Mouse (Mus musculus): ENCODE results near the gene Psmc2. TPM values are rescaled to one million over a fixed set of nuclear protein-coding genes. Genes with fewer than 3 reads are reported as not detected.

Psmc2 gene
- polyA plus RNA-seq, 1 experiment, result 42.3 TPM

DNA sequence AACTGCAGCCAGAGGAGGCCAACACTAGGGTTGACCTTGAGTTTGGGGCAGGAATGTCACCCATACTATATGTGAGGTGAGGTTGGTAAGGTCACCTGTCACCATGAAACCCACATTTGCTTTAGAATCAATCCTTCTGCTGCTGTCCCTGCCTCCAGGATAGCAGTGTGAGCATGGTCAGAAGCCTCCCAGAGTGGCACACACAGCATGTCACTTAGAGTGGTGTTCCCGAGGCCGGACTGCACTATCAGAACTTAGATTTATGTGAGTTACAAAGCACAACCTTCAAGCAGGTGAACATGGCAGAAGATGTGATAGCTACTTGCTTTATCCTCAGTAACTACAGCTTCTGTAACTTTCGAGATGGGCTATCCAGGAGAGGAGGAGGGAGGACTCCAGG, 46.7 kb downstream of the Psmc2 start:
- TF ChIP-seq POLR2A (IDR thresholded peaks at IDR 0.05; ENCODE audit: low read depth, low read length) (no peak), CTCF (conservative IDR thresholded peaks at IDR 0.05; ENCODE audit: insufficient read depth, insufficient read length, low read depth, low read length) (no peak)
- Histone ChIP-seq H3K4me3 (ENCODE audit: insufficient read depth, low read depth, low read length) (no peak overlapping the region), H3K27me3 (replicated peaks; ENCODE audit: control insufficient read depth, insufficient read depth, low read length) (no peaks in the 10 kb centered on the region), H3K27ac (ENCODE audit: insufficient read depth, low read depth, low read length) (no peak overlapping the region), H3K4me1 (ENCODE audit: control insufficient read depth, insufficient read depth, low read length) (no peaks in the 10 kb centered on the region), H3K36me3 (ENCODE audit: control insufficient read depth, insufficient read depth, low read length) (no peaks in the 10 kb centered on the region)
- no peak for DNase-seq
- 68% methylated on average over 3 of the region's 3 CpGs for WGBS

DNA sequence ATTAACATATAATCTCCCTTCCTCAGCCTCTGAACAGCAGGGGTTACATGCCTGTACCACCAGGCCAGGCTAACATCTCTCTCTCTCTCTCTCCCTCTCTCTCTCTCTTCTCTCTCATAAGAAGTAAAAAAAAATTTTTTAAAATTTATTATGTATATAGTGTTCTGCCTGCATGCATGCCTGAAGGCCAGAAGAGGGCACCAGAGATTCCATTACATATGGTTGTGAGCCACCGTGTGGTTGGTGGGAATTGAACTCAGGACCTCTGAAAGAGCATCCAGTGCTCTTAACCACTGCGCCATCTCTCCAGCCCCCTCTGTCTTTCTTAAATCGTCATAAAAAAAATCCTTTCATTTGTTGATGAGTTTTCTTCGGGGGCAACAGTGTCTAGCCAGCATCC, 59.6 kb downstream of the Psmc2 start:
- Histone ChIP-seq H3K27me3 (replicated peaks; ENCODE audit: control insufficient read depth, insufficient read depth, low read length) (no peaks in the 10 kb centered on the region), H3K36me3 (ENCODE audit: control insufficient read depth, insufficient read depth, low read length) (no peaks in the 10 kb centered on the region), H3K27ac (ENCODE audit: insufficient read depth, low read depth, low read length) (no peak overlapping the region), H3K4me3 (ENCODE audit: insufficient read depth, low read depth, low read length) (no peak overlapping the region), H3K4me1 (ENCODE audit: control insufficient read depth, insufficient read depth, low read length) (no peaks in the 10 kb centered on the region)
- DNase-seq, result no peak
- TF ChIP-seq POLR2A (IDR thresholded peaks at IDR 0.05; ENCODE audit: low read depth, low read length) (no peak), CTCF (conservative IDR thresholded peaks at IDR 0.05; ENCODE audit: insufficient read depth, insufficient read length, low read depth, low read length) (peak; percentile 24; the same call in 1 of the 2 replicates)
- WGBS, result 71% methylated on average over 4 of the region's 4 CpGs

- H3K36me3 ChIP-seq (ENCODE audit: control insufficient read depth, insufficient read depth, low read length), result no peaks in the 10 kb centered on the region
- 79% methylated on average over 20 of the region's 20 CpGs for WGBS
- no peak for DNase-seq
- H3K27ac ChIP-seq (ENCODE audit: insufficient read depth, low read depth, low read length), result no peak overlapping the region
- TF ChIP-seq POLR2A (IDR thresholded peaks at IDR 0.05; ENCODE audit: low read depth, low read length) (no peak), CTCF (conservative IDR thresholded peaks at IDR 0.05; ENCODE audit: insufficient read depth, insufficient read length, low read depth, low read length) (no peak)
- no peaks in the 10 kb centered on the region for H3K4me1 ChIP-seq (ENCODE audit: control insufficient read depth, insufficient read depth, low read length)
- H3K4me3 ChIP-seq (ENCODE audit: insufficient read depth, low read depth, low read length), result no peak overlapping the region
- no peaks in the 10 kb centered on the region for H3K27me3 ChIP-seq (replicated peaks; ENCODE audit: control insufficient read depth, insufficient read depth, low read length)
Observed at GRCm38 (mm10) chr5:21846616-21847290, 61.7 kb downstream of the Psmc2 start.

DNA sequence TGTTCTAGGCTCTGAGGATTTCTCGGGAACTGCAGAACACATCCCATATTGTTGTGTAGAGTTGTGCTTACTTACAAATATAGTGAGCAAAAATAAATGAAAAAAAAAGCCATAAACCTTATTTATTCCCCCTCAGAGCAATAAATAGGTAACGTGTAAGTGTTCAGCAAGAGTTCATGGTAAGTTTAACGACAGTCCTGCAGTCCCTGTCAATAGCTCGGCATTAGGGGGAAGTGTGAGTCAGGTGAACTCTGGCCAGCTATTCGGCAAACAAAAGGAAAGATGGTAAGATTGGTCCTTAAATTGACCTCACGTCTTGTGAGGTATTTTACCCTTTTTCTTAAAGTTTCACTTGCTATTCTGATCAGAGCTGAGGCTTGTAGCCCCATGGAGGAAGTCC, 62.4 kb downstream of the Psmc2 start:
- Histone ChIP-seq H3K4me3 (ENCODE audit: insufficient read depth, low read depth, low read length) (no peak overlapping the region), H3K27ac (ENCODE audit: insufficient read depth, low read depth, low read length) (no peak overlapping the region), H3K36me3 (ENCODE audit: control insufficient read depth, insufficient read depth, low read length) (no peaks in the 10 kb centered on the region), H3K27me3 (replicated peaks; ENCODE audit: control insufficient read depth, insufficient read depth, low read length) (no peaks in the 10 kb centered on the region), H3K4me1 (ENCODE audit: control insufficient read depth, insufficient read depth, low read length) (no peaks in the 10 kb centered on the region)
- no peak for DNase-seq
- TF ChIP-seq POLR2A (IDR thresholded peaks at IDR 0.05; ENCODE audit: low read depth, low read length) (no peak), CTCF (conservative IDR thresholded peaks at IDR 0.05; ENCODE audit: insufficient read depth, insufficient read length, low read depth, low read length) (no peak)
- WGBS, result 54% methylated on average over 6 of the region's 6 CpGs

DNA sequence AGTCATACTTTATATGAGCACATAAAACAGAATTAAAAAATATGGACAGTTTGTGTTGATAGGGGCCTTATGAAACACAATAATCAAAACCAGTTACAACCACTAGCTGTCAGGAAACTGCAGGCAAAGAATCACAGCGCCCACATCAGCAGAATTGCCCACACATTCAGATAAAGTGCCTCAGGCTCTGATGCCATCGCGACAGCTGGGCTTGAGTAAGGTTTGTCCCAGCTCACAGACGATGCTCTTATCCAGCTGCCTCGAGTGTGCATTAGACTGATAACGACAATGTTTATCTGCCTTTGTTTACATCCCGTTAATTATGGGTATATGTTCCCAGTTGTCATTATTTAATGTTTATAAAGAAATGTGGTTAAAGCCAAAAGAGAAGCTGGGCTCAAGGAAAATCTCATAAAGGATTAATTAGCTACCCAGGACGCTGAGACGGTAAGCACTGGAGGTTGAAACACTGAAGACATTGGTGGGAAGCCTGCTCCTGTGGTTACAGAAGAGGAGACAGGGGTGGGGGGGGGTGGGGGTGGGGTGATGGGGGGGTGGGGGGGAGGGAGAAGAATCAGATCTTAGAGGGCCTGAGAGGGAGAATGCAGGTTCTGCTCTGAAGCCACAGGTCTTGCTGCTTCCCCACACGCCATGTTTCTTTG, 66.7 kb downstream of the Psmc2 start:
- Histone ChIP-seq H3K27me3 (replicated peaks; ENCODE audit: control insufficient read depth, insufficient read depth, low read length) (no peaks in the 10 kb centered on the region; the same call in 1 of the 2 replicates), H3K36me3 (ENCODE audit: control insufficient read depth, insufficient read depth, low read length) (no peaks in the 10 kb centered on the region), H3K4me3 (ENCODE audit: insufficient read depth, low read depth, low read length) (no peak overlapping the region), H3K27ac (ENCODE audit: insufficient read depth, low read depth, low read length) (no peak overlapping the region), H3K4me1 (ENCODE audit: control insufficient read depth, insufficient read depth, low read length) (no peaks in the 10 kb centered on the region)
- no peak for TF ChIP-seq CTCF (conservative IDR thresholded peaks at IDR 0.05; ENCODE audit: insufficient read depth, insufficient read length, low read depth, low read length)
- TF ChIP-seq POLR2A (IDR thresholded peaks at IDR 0.05; ENCODE audit: low read depth, low read length), result no peak
- WGBS, result 77% methylated on average over 10 of the region's 10 CpGs
- no peak for DNase-seq

Other genes with a start within 250 kb of the Psmc2 start
- 1.1 and 1.2 TPM in 2 replicates for gene Lrrc17, start 241.7 kb upstream of the Psmc2 start, polyA plus RNA-seq (2012; rRNA removed)
- 0.05 and 0.08 TPM in 2 replicates for gene Fbxl13, start 139.6 kb upstream of the Psmc2 start, polyA plus RNA-seq (2012; rRNA removed)
- gene Armc10, start 139.5 kb upstream of the Psmc2 start, polyA plus RNA-seq (2012; rRNA removed), result 22.6 and 24.0 TPM in 2 replicates
- 4.3 and 5.1 TPM in 2 replicates for gene Napepld, start 83.9 kb upstream of the Psmc2 start, polyA plus RNA-seq (2012; rRNA removed)
- gene Pmpcb, start 48.1 kb upstream of the Psmc2 start, polyA plus RNA-seq (2012; rRNA removed), result 111 and 141 TPM in 2 replicates
- 7.2 and 7.5 TPM in 2 replicates for gene Dnajc2, start within 50 bp of the Psmc2 start, polyA plus RNA-seq (2012; rRNA removed)
- gene Slc26a5, start 80.3 kb downstream of the Psmc2 start, polyA plus RNA-seq (2012; rRNA removed), result not detected in 2 replicates